Mouse (Mus musculus) stomach, postnatal 0 days (tissue): ENCODE results near the gene Nfe2l1.

Source experiments
- CTCF ChIP-seq: IDR thresholded peaks from 2 replicates; pipeline ENCODE4 v1.5.1; 2016; ENCODE audit warnings: antibody characterized with exemption, low read depth, mild to moderate bottlenecking, moderate library complexity
- EP300 ChIP-seq: optimal IDR thresholded peaks from 2 replicates; pipeline ENCODE3; 2016; ENCODE audit warnings: antibody characterized with exemption

- TF ChIP-seq CTCF (no peak), EP300 (no peak)
Measured at GRCm38 (mm10) chr11:96799511-96799910, 30.3 kb downstream of the Nfe2l1 start.
